Mouse (Mus musculus) ES-E14 (cell line): ENCODE data around the gene Slc22a7. TPM values are rescaled to one million over a fixed set of nuclear protein-coding genes. Genes with fewer than 3 reads are reported as not detected.

ENCODE experiments used
- DNase-seq: peaks from one replicate; pipeline ENCODE4 v3.0.0-alpha.2; 2013; ENCODE audit warnings: low read depth, low spot score
- H3K27ac ChIP-seq: 2 replicates; pipeline ENCODE4 v1.5.1; 2012; ENCODE audit warnings: low read depth, mild to moderate bottlenecking, low read length, moderate library complexity, mixed read lengths; ENCODE audit not compliant: poor library complexity, insufficient read depth, severe bottlenecking
- H3K36me3 ChIP-seq: 2 replicates; pipeline ENCODE4 v1.6.1; 2012; ENCODE audit warnings: mild to moderate bottlenecking, low read length, moderate library complexity, mixed read lengths; ENCODE audit not compliant: control insufficient read depth, poor library complexity, insufficient read depth, severe bottlenecking
- H3K4me1 ChIP-seq, 2 experiments: fragments of 150-350 bp in 1 of 2; sonication (generic) in 1 of 2; 2 replicates each; pipeline ENCODE4 v1.6.1; 2012; ENCODE audit warnings: low read length in 2 of 2, mild to moderate bottlenecking in 1 of 2, mixed read lengths in 1 of 2; ENCODE audit not compliant: control insufficient read depth in 2 of 2, insufficient read depth in 2 of 2, poor library complexity in 1 of 2
- H3K4me3 ChIP-seq, 2 experiments: fragments of 150-350 bp in 1 of 2; sonication (generic) in 1 of 2; 2 replicates each; pipeline ENCODE4 v1.5.1; 2012; ENCODE audit warnings: low read length in 2 of 2, low read depth in 1 of 2, mild to moderate bottlenecking in 1 of 2, mixed read lengths in 1 of 2; ENCODE audit not compliant: insufficient read depth in 1 of 2, poor library complexity in 1 of 2, severe bottlenecking in 1 of 2
- H3K9ac ChIP-seq: 2 replicates; pipeline ENCODE4 v1.6.1; 2012; ENCODE audit warnings: low read depth, mild to moderate bottlenecking, low read length, mixed read lengths; ENCODE audit not compliant: poor library complexity, insufficient read depth, severe bottlenecking
- H3K9me3 ChIP-seq: fragments of 150-350 bp; sonication (generic); 2 replicates; pipeline ENCODE4 v1.6.1; 2012; ENCODE audit warnings: low read depth, mild to moderate bottlenecking, low read length; ENCODE audit not compliant: control insufficient read depth, insufficient read depth
- CHD2 ChIP-seq: IDR thresholded peaks from 2 replicates; pipeline ENCODE4 v1.6.1; 2014; ENCODE audit warnings: mild to moderate bottlenecking, low read depth, low read length, inconsistent platforms
- HCFC1 ChIP-seq: IDR thresholded peaks from 2 replicates; pipeline ENCODE4 v1.6.1; 2012; ENCODE audit warnings: low read length, inconsistent platforms, borderline replicate concordance; ENCODE audit not compliant: insufficient read depth
- MAFK ChIP-seq: IDR thresholded peaks from 2 replicates; pipeline ENCODE4 v1.6.1; 2014; ENCODE audit warnings: mild to moderate bottlenecking, low read depth, low read length, inconsistent platforms; ENCODE audit not compliant: insufficient read depth
- ZC3H11A ChIP-seq: IDR thresholded peaks from 2 replicates; pipeline ENCODE4 v1.6.1; 2012; ENCODE audit warnings: low read depth, mild to moderate bottlenecking, inconsistent platforms, low read length, borderline replicate concordance
- ZNF384 ChIP-seq: IDR thresholded peaks from 2 replicates; pipeline ENCODE4 v1.6.1; 2012; ENCODE audit warnings: low read depth, low read length, inconsistent platforms
- in situ Hi-C, 2 experiments: fragments of 600-800 bp; cut with MboI; formaldehyde crosslinking; loops; one replicate each; pipeline ENCODE4 v1.15.1; 2025; ENCODE audit warnings: low sequenced_read_pairs in 2 of 2, inconsistent platforms in 1 of 2; ENCODE audit not compliant: unreplicated experiment in 2 of 2
- total RNA-seq: library from RNA; depleted of rRNA; stranded (reverse); fragments of 300-350 nt; gene quantifications from 2 replicates; pipeline ENCODE4 v1.2.3, GENCODE M21; 2012

Gene Slc22a7
- total RNA-seq, 1 experiment = 3.6 TPM

DNA sequence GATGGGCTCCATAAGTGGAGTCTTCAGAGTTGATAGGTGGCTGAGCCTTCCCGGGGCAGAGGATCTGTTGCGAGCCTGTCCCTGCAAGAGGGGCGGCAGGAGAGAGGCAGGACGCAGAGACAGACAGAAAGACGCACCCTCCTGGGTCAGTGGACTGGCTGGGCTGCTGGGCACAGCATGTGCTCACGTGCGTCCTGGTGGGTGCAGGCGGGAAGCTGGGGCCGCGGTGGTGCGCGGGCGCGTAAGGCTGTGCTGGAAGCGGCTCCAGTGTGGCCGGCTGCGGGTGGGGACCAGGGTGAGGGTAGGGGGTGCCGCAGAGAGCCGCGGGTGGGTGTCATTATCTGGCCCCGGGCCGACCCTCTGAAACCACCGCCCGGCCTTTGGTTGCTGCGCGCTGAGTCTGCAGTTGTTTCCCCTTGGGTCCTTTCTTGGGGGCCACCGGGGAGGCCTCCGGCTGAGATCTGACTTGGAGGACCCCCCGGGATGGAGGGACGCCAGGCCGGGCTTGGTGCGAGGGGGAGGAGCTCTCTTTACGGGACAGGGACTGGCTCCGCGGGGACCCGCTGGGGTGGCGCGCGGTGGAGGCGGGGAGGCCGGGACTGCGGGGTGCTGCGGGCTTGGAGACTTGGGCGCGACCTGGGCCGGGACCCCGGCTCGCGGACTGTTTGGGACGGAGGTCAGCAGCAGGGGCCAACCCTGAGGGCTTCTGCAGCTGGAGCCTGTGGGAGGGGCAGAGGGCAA is 6.8 kb upstream of the Slc22a7 start:
- no peak overlapping the region for H3K27ac ChIP-seq
- H3K36me3 ChIP-seq = no peaks in the 10 kb centered on the region
- H3K4me3 ChIP-seq = peak overlapping the region; percentile 60 to 61
- in situ Hi-C loops = no loop called here
- H3K4me1 ChIP-seq = peaks cover 0 to 24% of the 10 kb centered on the region in 2 experiments; a peak in 2 of 4 replicates
- no peaks in the 10 kb centered on the region for H3K9me3 ChIP-seq
- no peak for DNase-seq
- TF ChIP-seq ZC3H11A (no peak), HCFC1 (no peak), MAFK (no peak), ZNF384 (no peak), CHD2 (no peak)
- H3K9ac ChIP-seq = peak overlapping the region; percentile 32

- Histone ChIP-seq H3K9ac (no peak overlapping the region), H3K4me3 (no peak overlapping the region), H3K9me3 (no peaks in the 10 kb centered on the region), H3K4me1 (peaks cover 3 to 38% of the 10 kb centered on the region in 2 experiments; a peak in 3 of 4 replicates), H3K27ac (no peak overlapping the region), H3K36me3 (no peaks in the 10 kb centered on the region)
- TF ChIP-seq MAFK (no peak), ZNF384 (no peak), ZC3H11A (no peak), CHD2 (no peak), HCFC1 (no peak)
- DNase-seq = no peak
- in situ Hi-C loops = no loop called here
These were observed 919 bp upstream of the Slc22a7 start for GRCm38 (mm10) chr17:46439176-46439575.

DNA sequence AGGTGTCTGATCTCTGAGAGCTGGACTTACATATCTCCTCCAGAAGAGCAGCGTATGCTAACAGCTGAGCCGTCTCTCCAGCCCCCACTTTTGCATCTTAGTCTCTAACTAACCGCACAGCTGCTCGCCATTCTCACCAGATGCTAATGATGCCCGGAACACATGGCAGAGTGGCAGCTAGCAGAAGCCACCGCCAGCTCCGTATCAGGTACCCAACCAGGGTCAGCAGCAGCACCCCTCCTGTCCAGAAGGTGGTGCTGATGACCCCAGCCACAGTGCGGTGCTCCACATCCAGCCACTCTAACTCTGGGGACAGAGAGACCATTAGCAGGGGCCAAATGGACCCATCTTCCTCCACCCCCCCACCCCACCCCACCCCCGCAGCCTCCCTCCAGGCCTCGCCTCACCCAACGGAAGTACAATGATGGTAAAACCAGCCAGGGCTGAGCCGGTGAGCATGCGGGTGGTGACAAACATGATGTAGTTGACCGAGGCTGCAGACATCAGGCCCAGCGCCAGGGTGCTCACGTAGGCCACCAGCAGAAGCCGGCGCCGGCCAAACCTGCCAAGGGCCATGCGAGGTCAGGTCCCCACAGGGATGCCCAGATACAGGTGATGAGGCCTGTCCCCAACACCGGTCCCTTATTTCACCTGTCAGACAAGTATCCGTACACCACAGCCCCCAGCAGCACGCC is 1.4 kb downstream of the Slc22a7 start:
- no peak for TF ChIP-seq MAFK
- TF ChIP-seq CHD2 = no peak
- no peak for TF ChIP-seq HCFC1
- no peak for TF ChIP-seq ZNF384
- TF ChIP-seq ZC3H11A = no peak
- peak overlapping the region; percentile 59 for H3K9ac ChIP-seq
- H3K27ac ChIP-seq = no peak overlapping the region
- no peaks in the 10 kb centered on the region for H3K36me3 ChIP-seq
- peak overlapping the region; percentile 42 to 43; a peak in 3 of 4 replicates for H3K4me3 ChIP-seq
- H3K4me1 ChIP-seq = peaks cover 3 to 28% of the 10 kb centered on the region in 2 experiments; a peak in 3 of 4 replicates
- in situ Hi-C loops = no loop called here
- DNase-seq = no peak
- H3K9me3 ChIP-seq = no peaks in the 10 kb centered on the region

DNA sequence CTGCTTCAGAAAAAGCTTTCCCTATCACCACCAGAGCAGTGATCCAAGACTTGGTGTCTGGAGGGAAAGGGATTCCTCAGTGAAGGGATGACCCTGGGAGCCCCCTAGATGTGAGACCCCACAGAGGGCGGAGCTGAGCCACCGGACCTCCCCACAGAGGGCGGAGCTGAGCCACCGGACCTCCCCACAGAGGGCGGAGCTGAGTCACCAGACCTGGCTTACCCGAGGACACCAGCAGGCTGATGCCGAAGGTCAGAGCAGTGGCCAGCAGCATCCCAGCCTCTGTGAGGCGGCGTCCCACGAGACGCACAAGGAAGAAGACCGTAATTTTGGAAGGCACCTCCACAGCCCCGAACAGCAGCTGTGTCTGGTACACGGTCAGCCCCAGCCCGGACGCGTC is 4.6 kb downstream of the Slc22a7 start:
- Histone ChIP-seq H3K9me3 (no peaks in the 10 kb centered on the region), H3K27ac (no peak overlapping the region), H3K4me3 (peak overlapping the region; percentile 55 to 80), H3K9ac (peak overlapping the region; percentile 49; the same call in 1 of the 2 replicates), H3K36me3 (no peaks in the 10 kb centered on the region), H3K4me1 (peaks cover 2 to 31% of the 10 kb centered on the region in 2 experiments; a peak in 3 of 4 replicates)
- no peak for DNase-seq
- TF ChIP-seq ZC3H11A = no peak
- TF ChIP-seq MAFK = no peak
- TF ChIP-seq CHD2 = no peak
- no peak for TF ChIP-seq ZNF384
- no peak for TF ChIP-seq HCFC1
- in situ Hi-C loops = no loop called here
